Mouse (Mus musculus): ENCODE measurements around the gene Vps53. TPM values are rescaled to one million over a fixed set of nuclear protein-coding genes. Genes with fewer than 3 reads are reported as not detected.

Vps53 gene
- polyA plus RNA-seq, 1 experiment from 2014 or later = 44.3 TPM

GRCm38 (mm10) chr11:76093610-76094009 lies 85.8 kb downstream of the Vps53 start:
- H3K4me1 ChIP-seq = peaks cover under 1% of the 10 kb centered on the region; the same call in 1 of the 2 replicates
- no peak overlapping the region for H3K27ac ChIP-seq
- H3K4me2 ChIP-seq = no peak overlapping the region
- H3K36me3 ChIP-seq = peaks cover 9% of the 10 kb centered on the region; the same call in 1 of the 2 replicates
- no peak for ATAC-seq (ENCODE audit: insufficient number of reproducible peaks, low FRiP score, low TSS enrichment, low read depth)
- H3K4me3 ChIP-seq = no peak overlapping the region
- no peaks in the 10 kb centered on the region for H3K9me3 ChIP-seq
- no peak overlapping the region for H3K9ac ChIP-seq
- no peaks in the 10 kb centered on the region for H3K27me3 ChIP-seq
- 82% methylated on average over 8 of the region's 8 CpGs for WGBS

GRCm38 (mm10) chr11:76089776-76090175 lies 89.7 kb downstream of the Vps53 start:
- no peak for ATAC-seq (ENCODE audit: insufficient number of reproducible peaks, low FRiP score, low TSS enrichment, low read depth)
- Histone ChIP-seq H3K9me3 (no peaks in the 10 kb centered on the region), H3K27me3 (no peaks in the 10 kb centered on the region), H3K4me1 (no peaks in the 10 kb centered on the region), H3K36me3 (peaks cover 17% of the 10 kb centered on the region), H3K4me3 (no peak overlapping the region), H3K27ac (no peak overlapping the region), H3K9ac (no peak overlapping the region), H3K4me2 (no peak overlapping the region)
- 67% methylated on average over 6 of the region's 6 CpGs for WGBS

- Histone ChIP-seq H3K36me3 (peaks cover 17% of the 10 kb centered on the region), H3K9ac (no peak overlapping the region), H3K4me3 (no peak overlapping the region), H3K27me3 (no peaks in the 10 kb centered on the region), H3K4me2 (no peak overlapping the region), H3K9me3 (no peaks in the 10 kb centered on the region), H3K27ac (no peak overlapping the region), H3K4me1 (peaks cover 7% of the 10 kb centered on the region; the same call in 1 of the 2 replicates)
- 81% methylated on average over 4 of the region's 4 CpGs for WGBS
- no peak for ATAC-seq (ENCODE audit: insufficient number of reproducible peaks, low FRiP score, low TSS enrichment, low read depth)
Measured at GRCm38 (mm10) chr11:76088506-76088905, 90.9 kb downstream of the Vps53 start.

GRCm38 (mm10) chr11:76085898-76086591 lies 93.4 kb downstream of the Vps53 start:
- H3K27me3 ChIP-seq = no peaks in the 10 kb centered on the region
- H3K9ac ChIP-seq = no peak overlapping the region
- no peak overlapping the region for H3K4me2 ChIP-seq
- no peak for ATAC-seq (ENCODE audit: insufficient number of reproducible peaks, low FRiP score, low TSS enrichment, low read depth)
- no peaks in the 10 kb centered on the region for H3K9me3 ChIP-seq
- H3K4me3 ChIP-seq = no peak overlapping the region
- no peak overlapping the region for H3K27ac ChIP-seq
- peaks cover 23% of the 10 kb centered on the region for H3K36me3 ChIP-seq
- 74% methylated on average over 5 of the region's 5 CpGs for WGBS
- peaks cover 10% of the 10 kb centered on the region; the same call in 1 of the 2 replicates for H3K4me1 ChIP-seq

- no peak overlapping the region for H3K4me2 ChIP-seq
- H3K27me3 ChIP-seq = no peaks in the 10 kb centered on the region
- peaks cover 31% of the 10 kb centered on the region for H3K36me3 ChIP-seq
- 91% methylated on average over 1 of the region's 1 CpGs for WGBS
- no peaks in the 10 kb centered on the region for H3K9me3 ChIP-seq
- H3K4me1 ChIP-seq = peaks cover 10% of the 10 kb centered on the region; the same call in 1 of the 2 replicates
- no peak overlapping the region for H3K27ac ChIP-seq
- no peak overlapping the region for H3K4me3 ChIP-seq
- no peak for ATAC-seq (ENCODE audit: insufficient number of reproducible peaks, low FRiP score, low TSS enrichment, low read depth)
- H3K9ac ChIP-seq = no peak overlapping the region
Measured at GRCm38 (mm10) chr11:76084943-76085342, 94.5 kb downstream of the Vps53 start.

- H3K4me2 ChIP-seq = no peak overlapping the region
- ATAC-seq (ENCODE audit: insufficient number of reproducible peaks, low FRiP score, low TSS enrichment, low read depth) = no peak
- 16% methylated on average over 3 of the region's 3 CpGs for WGBS
- H3K27me3 ChIP-seq = no peaks in the 10 kb centered on the region
- H3K4me3 ChIP-seq = no peak overlapping the region
- H3K9ac ChIP-seq = no peak overlapping the region
- no peaks in the 10 kb centered on the region for H3K9me3 ChIP-seq
- no peak overlapping the region for H3K27ac ChIP-seq
- peaks cover 41% of the 10 kb centered on the region for H3K36me3 ChIP-seq
- H3K4me1 ChIP-seq = peaks cover 10% of the 10 kb centered on the region; the same call in 1 of the 2 replicates
Measured at GRCm38 (mm10) chr11:76083941-76084367, 95.5 kb downstream of the Vps53 start.

GRCm38 (mm10) chr11:76081048-76081640 lies 98.3 kb downstream of the Vps53 start:
- 78% methylated on average over 6 of the region's 6 CpGs for WGBS
- Histone ChIP-seq H3K4me2 (no peak overlapping the region), H3K36me3 (peaks cover 48% of the 10 kb centered on the region), H3K4me1 (peaks cover 10% of the 10 kb centered on the region; the same call in 1 of the 2 replicates), H3K27ac (0 out of 2 replicates have a peak overlapping the region, but pooled peaks have one; percentile 24), H3K9ac (no peak overlapping the region), H3K27me3 (no peaks in the 10 kb centered on the region), H3K4me3 (no peak overlapping the region), H3K9me3 (no peaks in the 10 kb centered on the region)
- no peak for ATAC-seq (ENCODE audit: insufficient number of reproducible peaks, low FRiP score, low TSS enrichment, low read depth)

GRCm38 (mm10) chr11:76080293-76080692 lies 99.2 kb downstream of the Vps53 start:
- H3K4me3 ChIP-seq = no peak overlapping the region
- no peak for ATAC-seq (ENCODE audit: insufficient number of reproducible peaks, low FRiP score, low TSS enrichment, low read depth)
- no peak overlapping the region for H3K9ac ChIP-seq
- no peak overlapping the region for H3K4me2 ChIP-seq
- 64% methylated on average over 2 of the region's 2 CpGs for WGBS
- no peaks in the 10 kb centered on the region for H3K9me3 ChIP-seq
- H3K27me3 ChIP-seq = no peaks in the 10 kb centered on the region
- H3K27ac ChIP-seq = 0 out of 2 replicates have a peak overlapping the region, but pooled peaks have one; percentile 24
- H3K4me1 ChIP-seq = peaks cover 10% of the 10 kb centered on the region
- peaks cover 44% of the 10 kb centered on the region for H3K36me3 ChIP-seq

GRCm38 (mm10) chr11:76077341-76077740 lies 102.1 kb downstream of the Vps53 start:
- 85% methylated on average over 6 of the region's 6 CpGs for WGBS
- no peaks in the 10 kb centered on the region for H3K27me3 ChIP-seq
- no peaks in the 10 kb centered on the region; the same call in 1 of the 2 replicates for H3K4me1 ChIP-seq
- no peak overlapping the region for H3K4me3 ChIP-seq
- peaks cover 46% of the 10 kb centered on the region for H3K36me3 ChIP-seq
- no peak overlapping the region for H3K27ac ChIP-seq
- H3K9ac ChIP-seq = no peak overlapping the region
- no peaks in the 10 kb centered on the region for H3K9me3 ChIP-seq
- no peak overlapping the region for H3K4me2 ChIP-seq
- ATAC-seq (ENCODE audit: insufficient number of reproducible peaks, low FRiP score, low TSS enrichment, low read depth) = no peak

- Histone ChIP-seq H3K27me3 (no peaks in the 10 kb centered on the region), H3K4me2 (no peak overlapping the region), H3K27ac (0 out of 2 replicates have a peak overlapping the region, but pooled peaks have one; percentile 48), H3K4me3 (no peak overlapping the region), H3K9me3 (no peaks in the 10 kb centered on the region), H3K36me3 (peaks cover 21% of the 10 kb centered on the region), H3K4me1 (no peaks in the 10 kb centered on the region; the same call in 1 of the 2 replicates), H3K9ac (no peak overlapping the region)
- ATAC-seq (ENCODE audit: insufficient number of reproducible peaks, low FRiP score, low TSS enrichment, low read depth) = no peak; the same call in 1 of the 2 replicates
- 42% methylated on average over 11 of the region's 11 CpGs for WGBS
Measured at GRCm38 (mm10) chr11:76074296-76075093, 105.0 kb downstream of the Vps53 start.

GRCm38 (mm10) chr11:76069816-76070215 lies 109.6 kb downstream of the Vps53 start:
- no peak overlapping the region for H3K4me3 ChIP-seq
- no peak for ATAC-seq (ENCODE audit: insufficient number of reproducible peaks, low FRiP score, low TSS enrichment, low read depth)
- WGBS = 84% methylated on average over 6 of the region's 6 CpGs

More at GRCm38 (mm10) chr11:76069816-76070215, 109.6 kb downstream of the Vps53 start:
- H3K4me2 ChIP-seq = no peak overlapping the region
- no peaks in the 10 kb centered on the region for H3K9me3 ChIP-seq
- no peak overlapping the region for H3K9ac ChIP-seq
- H3K4me1 ChIP-seq = no peaks in the 10 kb centered on the region; the same call in 1 of the 2 replicates
- H3K36me3 ChIP-seq = peaks cover 7% of the 10 kb centered on the region; the same call in 1 of the 2 replicates
- H3K27ac ChIP-seq = no peak overlapping the region
- no peaks in the 10 kb centered on the region for H3K27me3 ChIP-seq
